Mouse (Mus musculus) fat pad, adult 2 months (tissue): ENCODE measurements around the gene Dnajc3.

Experiments used
- DNase-seq: peaks from one replicate; pipeline ENCODE4 v3.0.0-alpha.2; 2011; ENCODE audit warnings: low read depth, low spot score; ENCODE audit errors: extremely low read depth

Gene Dnajc3

GRCm38 (mm10) chr14:118937533-118938492 lies at the start of gene Dnajc3:
Dnajc3 (plus strand) TSS chr14:118937976.
- DNase-seq, result peak; percentile 50

- no peak for DNase-seq
Observed at GRCm38 (mm10) chr14:118890101-118890500, 47.7 kb upstream of the Dnajc3 start.

- DNase-seq, result no peak
Observed at GRCm38 (mm10) chr14:118895228-118895627, 42.5 kb upstream of the Dnajc3 start.

DNA sequence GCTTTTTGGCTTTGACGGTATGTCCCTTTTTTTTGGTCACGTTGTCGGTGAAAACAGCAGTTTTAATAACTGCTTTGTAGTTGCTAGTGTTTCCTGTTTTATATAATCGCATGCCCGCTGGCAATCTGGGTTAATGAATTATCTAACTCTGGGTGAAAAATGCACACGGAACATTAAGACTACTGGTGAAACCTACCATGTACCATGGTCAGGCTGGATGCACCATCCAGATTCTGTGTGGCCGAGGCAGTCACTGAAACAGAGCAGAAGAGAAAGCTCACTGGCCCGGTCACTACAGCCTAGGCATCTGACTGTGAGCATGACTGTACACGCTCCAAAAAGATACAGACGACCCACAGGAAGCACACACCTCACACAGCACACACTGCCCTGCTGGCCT lies 42.1 kb upstream of the Dnajc3 start:
- no peak for DNase-seq

DNA sequence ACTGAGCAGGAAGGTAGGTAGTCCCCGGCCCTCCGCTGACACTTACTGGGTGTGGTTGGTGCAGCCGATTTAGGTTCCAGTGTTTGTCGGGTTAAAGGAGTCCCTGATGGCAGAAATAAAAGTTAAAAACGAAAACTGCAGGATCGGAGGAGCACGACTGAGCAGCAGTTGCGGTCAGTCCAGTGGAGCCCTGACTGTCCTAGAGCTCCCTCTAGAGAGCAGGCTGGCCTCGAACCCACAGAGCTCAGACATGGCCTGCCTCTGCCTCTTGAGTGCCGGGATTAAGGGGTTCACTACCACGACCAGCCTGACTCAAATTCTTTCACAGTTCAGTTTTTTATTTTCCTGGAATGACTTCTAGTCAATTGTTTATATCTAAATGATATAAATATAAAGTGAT lies 37.8 kb upstream of the Dnajc3 start:
- DNase-seq, result no peak

DNA sequence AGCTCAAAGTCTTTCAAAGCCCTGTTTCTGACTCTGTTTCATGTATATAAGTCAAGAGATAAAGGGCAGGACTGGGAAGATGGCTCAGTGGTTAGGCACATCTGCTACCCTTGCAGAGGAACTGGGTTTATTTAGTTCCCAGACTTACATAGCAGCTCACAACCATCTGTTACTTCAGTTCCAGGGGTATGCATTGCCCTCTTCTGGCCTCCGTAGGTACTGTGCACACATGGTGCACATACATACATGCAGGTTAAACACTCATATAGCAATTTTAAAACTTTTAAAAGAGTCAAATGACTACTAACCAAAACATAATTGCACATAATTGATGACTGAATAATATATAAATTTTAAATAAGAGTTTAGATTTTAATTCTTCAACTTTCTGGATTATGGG lies 36.9 kb upstream of the Dnajc3 start:
- DNase-seq, result no peak

DNA sequence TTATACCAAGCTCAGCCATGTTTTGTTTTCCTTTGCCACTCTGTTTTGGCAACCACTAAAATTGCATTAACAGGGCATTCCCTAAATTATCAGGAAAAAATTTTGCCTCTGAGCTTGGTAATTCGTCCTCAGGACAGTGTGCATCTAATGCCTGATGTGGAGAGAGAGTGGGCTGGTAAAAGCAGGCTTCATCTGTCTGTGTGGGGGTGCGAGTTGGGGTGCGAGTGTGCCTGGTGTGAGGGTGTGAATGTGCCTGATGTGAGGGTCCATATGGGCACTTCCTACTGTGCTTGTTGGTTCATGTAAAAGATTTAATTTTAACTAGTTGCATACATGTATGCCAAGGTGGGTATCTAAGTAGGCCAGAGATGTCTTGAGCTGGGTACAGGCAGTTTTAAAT lies 34.4 kb upstream of the Dnajc3 start:
- no peak for DNase-seq

DNA sequence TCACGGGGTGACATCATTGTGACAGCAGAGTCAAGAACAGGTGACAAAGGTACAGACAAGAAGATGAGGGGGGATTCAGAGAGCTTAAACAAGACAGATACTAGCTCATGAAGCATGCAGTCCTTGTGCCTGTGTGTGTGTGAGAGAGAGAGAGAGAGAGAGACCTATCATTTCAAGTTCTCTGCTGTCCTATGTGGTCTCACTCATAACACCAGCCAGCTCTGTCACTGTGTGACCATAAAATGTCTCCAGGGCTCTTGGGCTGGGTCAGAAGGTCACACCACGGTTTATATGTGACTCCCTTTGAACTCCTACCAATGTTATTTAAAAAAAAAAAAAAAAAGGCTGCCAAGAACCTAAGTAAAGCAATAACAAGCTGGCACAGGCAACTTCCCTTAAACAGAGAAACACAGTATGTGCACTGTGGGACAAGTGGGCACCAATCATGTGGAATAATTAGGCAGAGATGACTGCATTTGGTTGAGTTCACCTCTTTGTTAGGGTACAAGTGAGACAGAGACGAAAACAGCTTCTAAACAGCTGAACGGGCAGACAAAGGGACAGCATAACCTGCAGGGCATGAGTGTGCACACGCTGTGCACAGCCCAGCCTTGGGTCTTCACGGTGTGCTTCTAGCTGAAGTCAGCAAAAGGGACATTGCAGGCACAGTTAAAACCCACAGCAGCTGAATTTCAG lies 33.8 kb upstream of the Dnajc3 start:
- DNase-seq, result no peak

DNA sequence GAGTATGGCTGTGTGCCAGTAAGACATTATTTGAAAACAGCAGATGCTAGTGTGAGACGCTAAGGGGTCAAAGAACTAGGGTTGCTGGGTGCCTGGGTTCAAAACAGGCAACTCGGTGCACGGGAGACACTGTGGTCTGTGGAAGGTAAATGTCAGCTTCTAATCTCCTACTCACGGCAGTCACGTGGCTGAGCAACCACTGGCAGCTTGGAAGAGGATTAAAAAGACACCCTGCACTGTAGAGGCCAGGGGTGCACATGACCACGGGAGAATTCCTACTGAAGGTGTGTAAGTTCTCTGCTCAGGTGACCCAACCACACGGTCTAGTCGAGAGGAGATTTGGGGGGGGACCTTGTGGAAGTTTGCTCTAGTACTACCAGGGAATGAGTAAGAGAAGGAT lies 30.2 kb upstream of the Dnajc3 start:
- no peak for DNase-seq

DNA sequence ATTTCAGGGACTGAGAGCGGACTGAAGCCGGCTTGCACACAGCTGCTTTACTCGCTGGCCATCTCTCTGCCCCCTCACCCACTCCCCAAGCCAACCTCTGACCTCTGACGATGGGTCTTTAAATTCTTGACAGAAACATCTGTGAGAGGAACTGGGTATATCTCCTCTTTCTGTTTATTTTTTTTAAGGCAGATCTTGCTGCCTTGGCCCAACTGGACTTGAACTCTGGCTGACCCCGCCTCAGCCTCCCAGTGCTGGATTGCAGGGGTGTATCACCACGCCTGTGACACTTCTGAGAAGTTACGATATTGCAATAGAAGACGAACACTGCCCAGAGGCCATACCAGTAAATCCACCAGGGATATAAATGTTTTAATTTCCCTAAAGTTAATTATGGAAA lies 27.9 kb upstream of the Dnajc3 start:
- no peak for DNase-seq

GRCm38 (mm10) chr14:118910332-118911222 lies 27.2 kb upstream of the Dnajc3 start:
- no peak for DNase-seq

- DNase-seq, result no peak
Observed at GRCm38 (mm10) chr14:118911521-118911920, 26.3 kb upstream of the Dnajc3 start.

- DNase-seq, result no peak
Observed at GRCm38 (mm10) chr14:118913651-118914050, 24.1 kb upstream of the Dnajc3 start.

DNA sequence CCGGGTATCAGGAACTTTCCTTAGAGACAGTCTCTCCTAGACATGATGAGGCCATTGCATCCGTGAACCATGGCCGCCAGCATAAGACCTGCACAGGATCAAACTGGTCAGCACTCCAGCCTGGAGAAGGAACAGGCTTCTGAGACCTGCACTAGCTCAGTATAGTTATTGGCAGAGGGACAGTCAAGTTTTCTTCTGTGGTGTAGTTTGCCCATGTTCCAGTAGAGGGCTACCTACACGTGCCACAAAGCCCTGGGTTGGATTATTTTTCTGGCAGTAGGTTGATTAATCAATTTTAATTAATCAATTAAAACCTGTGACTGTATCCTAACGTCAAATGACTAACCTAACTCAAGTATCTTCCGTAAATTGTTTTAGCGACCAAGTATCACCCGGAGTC lies 18.8 kb upstream of the Dnajc3 start:
- no peak for DNase-seq

GRCm38 (mm10) chr14:118920654-118921053 lies 17.1 kb upstream of the Dnajc3 start:
- DNase-seq, result no peak

- no peak for DNase-seq
Observed at GRCm38 (mm10) chr14:118922251-118922650, 15.5 kb upstream of the Dnajc3 start.

DNA sequence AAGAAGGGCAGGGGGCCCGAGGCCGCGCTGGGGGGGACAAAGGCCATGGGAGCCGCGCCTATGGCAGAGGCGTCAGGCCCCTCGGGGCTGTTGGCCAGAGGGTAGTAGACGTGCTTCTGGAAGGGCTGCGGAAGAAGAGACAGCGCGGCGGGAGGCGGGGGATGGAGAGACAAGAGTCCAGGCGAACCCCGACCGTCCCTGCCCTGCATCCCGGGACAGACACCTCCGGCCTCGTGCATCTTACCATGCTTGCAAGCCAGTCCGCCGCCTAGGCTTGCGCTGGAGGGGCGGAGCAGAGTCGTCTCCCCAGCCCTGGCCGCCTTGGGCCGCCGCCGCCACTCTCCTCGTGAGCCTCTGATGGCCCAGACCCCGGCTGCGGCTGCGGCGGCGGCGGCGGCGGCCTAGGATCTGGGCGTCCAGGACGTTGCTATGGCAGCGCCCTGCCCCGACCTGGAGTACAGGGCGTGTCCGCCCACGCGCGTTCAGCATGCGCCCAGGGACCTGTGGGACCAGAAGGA lies 15.1 kb upstream of the Dnajc3 start:
- DNase-seq, result no peak

DNA sequence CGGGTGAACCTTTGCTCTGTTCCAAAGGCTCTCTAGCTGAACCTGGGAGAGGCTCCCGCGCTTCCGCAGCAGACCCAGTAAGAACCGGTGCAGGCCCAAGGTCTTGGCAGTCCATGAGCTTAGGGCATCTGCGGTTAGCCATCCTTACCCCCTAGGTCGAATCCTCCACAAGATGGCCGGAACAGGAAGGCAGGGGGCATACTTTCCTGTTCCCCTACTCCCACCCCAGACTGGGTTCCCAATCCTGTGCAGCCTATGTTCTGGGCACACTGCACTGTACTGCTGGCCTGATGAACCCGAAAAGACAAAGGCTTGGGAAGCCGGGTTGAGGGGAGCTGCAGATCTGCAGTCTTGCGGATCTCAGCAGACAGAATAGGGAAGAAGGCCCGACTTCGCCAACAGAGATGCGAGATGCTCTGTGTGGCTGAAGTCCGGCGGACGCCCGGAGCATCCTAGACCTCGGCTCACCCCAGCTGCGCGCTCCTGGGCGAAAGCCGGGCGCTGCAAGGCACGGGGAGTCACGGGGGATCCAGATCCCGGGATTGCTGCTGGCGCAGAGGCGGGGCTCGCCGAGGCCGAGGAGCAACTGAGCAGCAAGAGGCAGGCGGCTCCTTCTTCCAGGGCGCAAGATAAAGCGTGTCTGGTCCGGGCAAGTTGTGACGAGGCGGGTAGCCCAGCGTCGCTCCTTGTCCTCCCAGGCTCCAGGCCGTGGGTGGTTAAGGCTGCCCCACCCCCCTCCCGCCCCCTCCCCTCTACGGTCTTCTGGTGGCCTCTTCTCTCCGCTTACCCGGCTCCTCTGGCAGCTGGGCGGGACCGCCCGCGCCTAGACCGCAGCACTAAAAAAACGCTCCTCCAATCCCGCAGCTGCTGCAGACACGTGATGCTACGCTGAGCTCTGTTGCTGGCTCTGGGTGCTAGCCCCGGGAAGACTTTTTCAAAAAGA lies 12.8 kb upstream of the Dnajc3 start, which contains the start of gene Dzip1:
Gene Dzip1 (minus strand): TSS at position 788 of the 943 bp plus-strand sequence.
- DNase-seq, result no peak

DNA sequence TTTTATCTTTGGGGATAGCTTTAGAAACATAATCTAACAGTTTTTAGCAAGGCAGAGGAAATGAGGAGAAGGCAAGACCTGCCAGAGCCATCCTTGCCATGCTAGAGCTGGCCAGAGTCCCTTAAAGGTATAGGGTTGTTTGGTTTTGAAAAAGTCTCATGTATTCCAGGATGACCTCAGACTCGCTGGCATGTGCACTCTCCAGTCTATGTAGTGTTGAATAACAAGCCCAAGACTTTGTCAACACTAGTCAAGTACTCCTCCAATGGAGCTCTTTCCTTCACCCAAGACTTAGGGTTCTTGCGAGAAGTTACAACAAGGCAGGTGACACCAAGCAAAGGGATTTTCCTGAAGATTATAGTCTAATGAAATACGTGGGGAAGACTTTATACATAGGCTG lies 9.2 kb upstream of the Dnajc3 start:
- DNase-seq, result no peak

- DNase-seq, result no peak
Observed at GRCm38 (mm10) chr14:118929779-118930178, 8.0 kb upstream of the Dnajc3 start.
